Mouse (Mus musculus) testis, adult 2 months (tissue): Measurements from ENCODE around the gene Rnd1.

Experiments used
- CTCF ChIP-seq: fragments of 200-500 bp; IDR thresholded peaks from 2 replicates; pipeline ENCODE4 v1.5.1; 2012; ENCODE audit warnings: low read depth, mild to moderate bottlenecking, inconsistent platforms, low read length, moderate library complexity; ENCODE audit not compliant: control insufficient read depth, insufficient read depth, insufficient replicate concordance
- POLR2A ChIP-seq: fragments of 200-500 bp; IDR thresholded peaks from 2 replicates; pipeline ENCODE4 v1.6.1; 2012; ENCODE audit warnings: low read depth, mild to moderate bottlenecking, inconsistent platforms, low read length, moderate library complexity; ENCODE audit not compliant: control insufficient read depth

GRCm38 (mm10) chr15:98676471-98676870 lies 790 bp downstream of the Rnd1 start:
- TF ChIP-seq CTCF, result no peak
- TF ChIP-seq POLR2A, result no peak
